Mouse (Mus musculus): ENCODE results near the gene Sgpp1. TPM values are rescaled to one million over a fixed set of nuclear protein-coding genes. Genes with fewer than 3 reads are reported as not detected.
A peak's percentile ranks its signal among the peaks of the same experiment; 100 is the strongest.

Sgpp1 gene
- 10 to 100 TPM; 16.6 to 17.2 TPM for total RNA-seq (2021)
- long read RNA-seq, experiment 1, transcript Sgpp1-201 (3 exons, 3,323 nt), result major isoform, 26 of 28 reads
- long read RNA-seq, experiment 1, partial matches to known transcripts, result 0 of 28 reads
- long read RNA-seq, experiment 1, other reads (novel, unspliced or antisense), result 2 of 28 reads
- long read RNA-seq, experiment 2, transcript Sgpp1-201 (3 exons, 3,323 nt), result major isoform, 20 of 23 reads
- long read RNA-seq, experiment 2, partial matches to known transcripts, result 0 of 23 reads
- long read RNA-seq, experiment 2, other reads (novel, unspliced or antisense), result 3 of 23 reads

DNA sequence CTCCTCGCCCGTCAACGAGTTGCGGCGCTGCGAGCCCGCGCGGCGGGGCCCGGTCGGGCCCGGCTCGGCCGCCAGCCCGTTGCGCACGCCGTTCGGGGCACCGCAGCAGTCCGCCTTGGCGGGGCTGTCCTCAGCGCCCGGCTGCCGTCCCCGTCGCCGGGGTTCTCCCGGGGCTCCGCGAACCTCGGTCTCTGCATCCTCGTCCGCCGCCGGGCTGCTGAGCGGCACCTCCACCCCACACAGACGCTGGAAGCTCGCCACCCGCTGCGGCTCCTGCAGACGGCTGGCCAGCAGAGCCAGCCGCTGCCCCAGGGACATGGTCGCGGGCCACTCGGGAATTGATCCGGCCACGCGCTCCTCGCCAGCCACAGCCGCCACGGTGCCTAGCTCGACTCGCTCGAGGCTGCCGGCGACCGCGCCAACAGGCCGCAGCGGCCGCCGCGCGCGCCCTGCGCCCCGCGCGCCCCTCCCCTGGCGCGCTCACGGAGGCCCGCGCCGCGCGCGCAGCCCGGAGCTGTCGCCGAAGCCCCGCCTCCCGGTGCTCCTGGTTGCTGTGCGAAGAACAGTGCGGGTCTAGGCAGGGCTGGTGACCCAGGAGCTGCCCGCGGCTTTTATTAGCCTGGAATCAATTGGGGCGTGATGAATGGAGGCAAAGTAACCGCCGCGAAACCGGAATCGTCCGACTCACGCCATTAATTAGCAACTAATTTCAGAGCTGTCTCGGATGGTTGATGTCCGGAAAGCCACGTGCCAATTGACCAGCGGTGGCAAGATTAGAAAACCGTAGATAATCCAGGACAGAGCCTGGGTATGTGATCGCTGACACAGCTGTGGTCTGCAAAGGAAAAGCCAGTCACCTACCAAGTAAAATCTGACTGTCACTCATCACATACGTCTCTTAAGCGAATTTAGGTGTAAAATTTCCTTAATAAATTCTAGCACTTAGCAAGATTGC lies at the start of gene Sgpp1:
TSS of gene Sgpp1 (minus strand) at position 484 of the 955 bp plus-strand sequence.
- DNase-seq, result peak; percentile 83

DNA sequence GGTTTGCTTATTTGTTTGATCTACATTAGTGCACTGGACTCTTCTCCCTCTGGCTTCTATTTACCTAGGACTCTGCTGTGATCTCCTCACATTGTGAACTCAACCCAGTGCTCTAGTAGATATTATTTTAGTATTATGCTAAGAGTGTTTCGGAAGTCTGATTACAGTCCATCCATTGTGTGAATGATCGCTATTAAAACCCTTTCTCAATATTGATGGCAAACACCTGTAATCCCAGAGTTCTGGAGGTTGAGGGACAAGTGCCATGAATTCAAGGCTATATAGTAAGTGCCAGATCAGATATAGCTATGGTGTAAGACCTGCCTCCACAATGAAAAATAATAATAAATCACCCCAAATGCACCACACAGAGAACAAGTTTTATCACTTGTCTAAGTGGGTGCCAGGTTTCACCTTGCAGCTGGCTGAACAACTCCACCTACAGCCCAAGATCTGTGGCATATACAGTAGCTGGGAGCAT lies 48.8 kb upstream of the Sgpp1 start:
- DNase-seq, result no peak

- no peak for DNase-seq
These were observed 46.5 kb upstream of the Sgpp1 start for GRCm38 (mm10) chr12:75781995-75782394.

GRCm38 (mm10) chr12:75781445-75781844 lies 45.9 kb upstream of the Sgpp1 start:
- no peak for DNase-seq

- peak; percentile 69 for DNase-seq
These were observed 37.0 kb upstream of the Sgpp1 start for GRCm38 (mm10) chr12:75772424-75773034.

DNA sequence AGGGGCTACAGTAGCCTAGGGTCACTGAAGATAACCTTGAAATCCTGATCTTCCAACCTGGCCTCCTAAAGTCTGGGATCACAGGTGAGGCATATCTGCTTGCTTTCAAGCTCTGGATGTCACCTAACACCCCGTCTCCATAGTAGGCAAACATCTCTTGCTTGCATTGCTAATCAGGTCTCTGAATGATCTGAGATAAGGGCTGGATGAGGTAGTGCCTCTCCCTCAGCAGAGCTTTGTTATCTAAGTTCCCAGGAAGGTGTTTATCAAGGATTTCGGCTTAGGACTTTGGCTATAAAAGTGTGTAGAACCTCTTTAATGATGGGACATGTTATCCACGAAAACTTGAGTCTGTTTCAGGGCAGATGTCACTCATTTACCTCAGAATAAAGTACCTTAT lies 35.9 kb upstream of the Sgpp1 start:
- DNase-seq, result no peak

GRCm38 (mm10) chr12:75766885-75767317 lies 31.4 kb upstream of the Sgpp1 start:
- peak; percentile 14 for DNase-seq

DNA sequence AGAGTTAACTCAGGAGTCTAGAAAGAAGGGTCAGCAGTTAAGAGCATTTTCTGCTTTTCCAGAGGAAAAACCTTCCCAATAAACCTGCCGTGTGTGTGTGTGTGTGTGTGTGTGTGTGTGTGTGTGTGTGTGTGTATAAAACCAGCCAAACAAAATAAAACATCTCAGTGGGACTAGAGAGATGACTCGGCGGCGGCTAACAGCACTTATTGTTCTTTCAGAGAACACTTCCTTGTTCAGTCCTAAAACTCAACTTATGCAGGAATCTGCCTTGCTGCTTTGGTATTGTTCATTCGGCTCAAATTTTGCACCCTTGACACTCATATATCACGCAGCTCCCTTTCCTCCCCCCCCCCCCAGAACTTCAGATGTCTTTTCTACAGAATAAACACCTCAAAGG lies 30.9 kb upstream of the Sgpp1 start:
- no peak for DNase-seq

DNA sequence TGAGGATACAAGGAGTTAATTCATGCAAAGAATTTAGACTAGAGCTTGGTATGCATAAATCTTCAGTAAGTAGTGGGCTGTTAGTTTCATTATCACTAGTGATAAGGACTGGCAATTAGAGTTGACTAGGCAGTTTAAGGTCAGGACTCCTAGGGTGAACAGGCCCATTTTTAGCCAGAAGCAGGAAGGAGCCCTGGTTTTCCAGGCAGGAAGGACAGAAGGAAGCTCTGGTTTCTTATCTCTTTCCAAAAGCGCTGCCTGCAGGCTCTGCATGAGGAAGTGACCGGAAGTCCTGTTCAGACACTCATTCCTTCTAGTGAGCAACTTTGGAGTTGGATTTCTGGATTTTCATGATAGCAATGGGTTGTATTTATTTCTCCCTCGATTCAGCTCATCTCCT lies 30.2 kb upstream of the Sgpp1 start:
- no peak for DNase-seq

DNA sequence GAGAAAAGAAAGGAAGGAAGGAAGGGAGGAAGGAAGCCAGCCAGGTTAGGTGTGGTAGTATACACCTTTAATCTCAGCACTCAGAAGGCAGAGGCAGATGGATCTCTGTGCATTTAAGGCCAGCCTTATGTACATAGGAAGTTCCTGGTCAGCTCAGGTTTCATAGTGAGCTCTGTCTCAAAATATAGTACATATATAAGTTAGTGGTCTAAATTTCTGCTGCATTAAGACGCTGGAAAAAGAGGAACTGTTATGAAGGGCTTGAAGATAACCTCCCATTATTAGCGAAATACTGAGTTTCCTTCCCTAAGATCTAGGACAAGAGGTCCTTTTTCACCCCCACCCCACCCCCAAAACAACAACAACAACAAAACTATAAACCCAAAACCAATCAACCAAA lies 20.9 kb upstream of the Sgpp1 start:
- no peak for DNase-seq

DNA sequence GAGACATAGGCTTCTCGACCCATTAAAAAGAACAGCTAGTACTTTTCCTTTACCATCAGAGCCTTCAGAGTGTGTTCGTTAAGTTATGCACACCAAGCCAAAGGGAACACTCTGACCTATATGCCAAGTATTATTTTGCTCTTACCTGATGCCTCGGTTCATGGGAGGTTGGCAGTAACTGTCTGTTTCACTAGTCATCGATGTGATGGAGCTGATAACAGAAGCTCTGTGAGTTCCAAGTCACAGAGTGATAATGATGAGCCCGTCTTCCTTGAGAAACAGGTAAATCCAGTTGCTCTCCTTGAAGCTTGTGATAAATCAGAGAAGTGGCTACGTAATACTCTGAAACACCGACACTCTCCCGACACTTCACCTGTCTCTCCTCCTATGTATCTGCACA lies 18.2 kb upstream of the Sgpp1 start:
- DNase-seq, result no peak

DNA sequence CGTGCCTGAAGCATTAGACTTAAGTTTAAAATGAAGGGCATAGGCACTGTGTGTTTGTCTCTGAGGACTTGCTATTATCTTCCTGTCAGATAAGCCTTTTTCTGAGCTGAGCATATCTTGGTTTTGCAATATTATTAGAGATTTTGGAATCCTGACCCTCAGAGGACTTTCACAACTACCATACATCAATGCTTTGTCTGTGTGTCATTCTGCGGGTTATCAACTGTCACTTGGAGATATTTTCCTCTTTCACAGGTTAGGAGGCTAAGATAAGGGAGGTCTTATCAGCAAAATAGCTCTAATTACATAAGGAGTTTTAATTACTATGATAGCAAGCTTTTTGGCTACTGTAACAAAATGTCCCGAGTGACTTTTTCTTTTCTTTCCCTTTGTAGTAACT lies 16.5 kb upstream of the Sgpp1 start:
- DNase-seq, result no peak

- DNase-seq, result no peak
These were observed 13.0 kb upstream of the Sgpp1 start for GRCm38 (mm10) chr12:75748574-75748973.

- no peak for DNase-seq
These were observed 10.3 kb upstream of the Sgpp1 start for GRCm38 (mm10) chr12:75745697-75746290.

DNA sequence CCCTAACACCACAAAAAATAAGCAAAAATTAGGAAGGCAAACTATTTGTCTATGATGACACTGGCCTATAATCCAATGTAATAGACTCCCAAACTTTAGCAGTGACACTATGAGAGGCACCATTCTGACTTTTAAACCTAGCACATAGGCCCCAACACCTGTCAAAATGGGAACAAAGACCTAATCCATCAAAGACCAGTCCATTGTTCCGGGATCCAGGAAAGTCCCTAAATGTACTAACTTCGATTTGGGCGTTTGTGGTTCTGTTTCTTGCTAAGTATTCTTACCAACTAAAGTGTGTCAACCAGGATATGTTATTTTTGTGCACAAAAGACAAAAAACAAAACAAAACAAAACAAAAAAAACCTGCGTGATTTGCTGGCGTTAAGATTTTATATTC lies 6.6 kb upstream of the Sgpp1 start:
- DNase-seq, result no peak

GRCm38 (mm10) chr12:75741273-75741672 lies 5.7 kb upstream of the Sgpp1 start:
- DNase-seq, result no peak

GRCm38 (mm10) chr12:75740451-75740850 lies 4.9 kb upstream of the Sgpp1 start:
- DNase-seq, result no peak

- no peak for DNase-seq
These were observed 4.1 kb upstream of the Sgpp1 start for GRCm38 (mm10) chr12:75739611-75740010.

DNA sequence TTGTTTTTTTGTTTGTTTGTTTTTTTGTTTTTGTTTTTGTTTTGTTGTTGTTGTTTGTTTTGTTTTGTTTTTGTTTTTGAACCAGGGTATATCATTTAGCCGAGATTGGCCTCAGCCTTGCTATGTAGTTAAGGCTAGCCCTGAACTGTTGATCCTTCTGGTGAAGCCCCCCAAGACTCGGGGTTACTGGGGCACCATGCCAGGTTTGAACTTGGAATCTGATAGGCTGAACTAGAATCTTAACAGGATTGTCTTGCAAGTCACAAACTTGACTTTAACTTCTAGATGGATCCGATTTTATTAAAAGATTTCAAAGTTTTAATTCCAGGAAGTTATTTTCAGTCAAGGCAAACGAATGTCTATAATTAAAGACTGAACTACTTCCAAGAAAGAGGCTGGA lies 767 bp upstream of the Sgpp1 start:
- no peak for DNase-seq

DNA sequence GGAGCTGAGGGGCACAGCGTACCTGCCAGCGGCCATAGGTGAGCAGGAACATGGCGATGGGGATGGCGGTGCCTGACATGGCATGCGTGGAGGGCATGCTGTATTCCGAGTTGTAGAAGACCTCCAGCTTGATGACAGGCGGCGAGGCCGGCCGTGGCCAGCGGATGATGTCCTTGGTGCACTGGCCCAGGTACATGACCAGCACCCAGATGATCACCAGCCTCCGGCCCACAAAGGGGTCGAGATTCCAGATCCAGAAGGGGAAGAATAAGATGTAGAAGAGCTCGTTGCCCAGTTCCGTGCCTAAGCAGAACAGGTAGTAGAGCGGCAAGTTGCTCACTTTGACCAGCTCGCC lies 661 bp downstream of the Sgpp1 start:
- peak; percentile 36 for DNase-seq

DNA sequence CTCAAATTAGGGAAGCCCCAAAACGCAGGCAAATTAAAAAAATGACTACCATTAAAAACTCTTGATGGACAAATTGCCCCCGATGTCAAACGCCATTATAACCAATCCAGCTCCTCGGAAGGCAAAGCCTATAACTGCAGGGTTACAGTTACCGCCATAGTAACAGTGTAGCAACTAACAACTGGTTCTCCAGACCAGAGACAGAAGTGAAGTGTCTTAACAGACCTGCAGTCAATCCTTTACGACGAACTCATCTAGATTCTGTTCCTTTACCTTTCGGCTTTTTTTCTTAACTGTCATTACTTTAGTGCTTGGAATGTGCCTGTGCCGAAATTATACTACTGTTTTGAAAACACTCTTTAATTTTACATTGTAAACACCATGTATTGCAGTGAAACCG lies 1.4 kb downstream of the Sgpp1 start:
- DNase-seq, result no peak

- DNase-seq, result no peak
These were observed 2.0 kb downstream of the Sgpp1 start for GRCm38 (mm10) chr12:75733331-75734070.
